Mouse (Mus musculus) stomach, postnatal 0 days (tissue): ENCODE measurements around the gene Man2b1. TPM values are rescaled to one million over a fixed set of nuclear protein-coding genes. Genes with fewer than 3 reads are reported as not detected.
A peak's percentile ranks its signal among the peaks of the same experiment; 100 is the strongest.

Experiments used
- ATAC-seq: fragments of 200-750 bp; cut with Nextera tagmentation; 2 replicates; pipeline ENCODE4 v1.8.0; 2017; ENCODE audit not compliant: low FRiP score, low TSS enrichment
- DNase-seq: peaks from one replicate; pipeline ENCODE4 v3.0.0-alpha.2; 2016; ENCODE audit warnings: low spot score
- H3K27ac ChIP-seq: fragments of 300-500 bp; sonication (generic); replicated peaks from 2 replicates; pipeline ENCODE4 v1.5.1; 2014; ENCODE audit warnings: mild to moderate bottlenecking, control low read depth
- H3K27me3 ChIP-seq: fragments of 300-500 bp; sonication (generic); 2 replicates; pipeline ENCODE4 v1.6.1; 2014; ENCODE audit warnings: low read length; ENCODE audit not compliant: control insufficient read depth, insufficient read depth
- H3K36me3 ChIP-seq: fragments of 300-500 bp; sonication (generic); 2 replicates; pipeline ENCODE4 v1.6.1; 2014; ENCODE audit warnings: low read length, mixed read lengths; ENCODE audit not compliant: control insufficient read depth, insufficient read depth
- H3K4me1 ChIP-seq: fragments of 300-500 bp; sonication (generic); replicated peaks from 2 replicates; pipeline ENCODE4 v1.6.1; 2014; ENCODE audit warnings: antibody characterized with exemption; ENCODE audit not compliant: control insufficient read depth, insufficient read depth
- H3K4me2 ChIP-seq: fragments of 300-500 bp; sonication (generic); replicated peaks from 2 replicates; pipeline ENCODE4 v1.6.1; 2014; ENCODE audit warnings: low read depth, mild to moderate bottlenecking, control low read depth, moderate library complexity
- H3K4me3 ChIP-seq: fragments of 300-500 bp; sonication (generic); 2 replicates; pipeline ENCODE4 v1.5.1; 2014; ENCODE audit warnings: low read depth, low read length, control low read depth
- H3K9ac ChIP-seq: fragments of 300-500 bp; sonication (generic); 2 replicates; pipeline ENCODE4 v1.6.1; 2014; ENCODE audit warnings: mild to moderate bottlenecking, low read length, control low read depth, mixed read lengths
- H3K9me3 ChIP-seq: fragments of 300-500 bp; sonication (generic); 2 replicates; pipeline ENCODE4 v1.6.1; 2016; ENCODE audit warnings: low read length; ENCODE audit not compliant: control insufficient read depth
- CTCF ChIP-seq: IDR thresholded peaks from 2 replicates; pipeline ENCODE4 v1.5.1; 2016; ENCODE audit warnings: antibody characterized with exemption, low read depth, mild to moderate bottlenecking, moderate library complexity
- EP300 ChIP-seq: optimal IDR thresholded peaks from 2 replicates; pipeline ENCODE3; 2016; ENCODE audit warnings: antibody characterized with exemption
- WGBS: fragments of 180-500 bp; shearing (Covaris S2); extraction: QIAGEN DNeasy Blood & Tissue Kit; methylation state at CpG from one replicate; pipeline ENCODE4 v1.1.7; 2014; 5-methylcytosine and 5-hydroxymethylcytosine counted together
- polyA plus RNA-seq: library from polyadenylated mRNA; unstranded; fragments of >200 nt; fragmentation: Nextera tagmentation; extraction: Ambion mirVana; gene quantifications from 2 replicates; pipeline ENCODE4 v1.2.1, GENCODE M21; 2015

Gene Man2b1
- 29.1 and 32.6 TPM in 2 replicates for polyA plus RNA-seq

DNA sequence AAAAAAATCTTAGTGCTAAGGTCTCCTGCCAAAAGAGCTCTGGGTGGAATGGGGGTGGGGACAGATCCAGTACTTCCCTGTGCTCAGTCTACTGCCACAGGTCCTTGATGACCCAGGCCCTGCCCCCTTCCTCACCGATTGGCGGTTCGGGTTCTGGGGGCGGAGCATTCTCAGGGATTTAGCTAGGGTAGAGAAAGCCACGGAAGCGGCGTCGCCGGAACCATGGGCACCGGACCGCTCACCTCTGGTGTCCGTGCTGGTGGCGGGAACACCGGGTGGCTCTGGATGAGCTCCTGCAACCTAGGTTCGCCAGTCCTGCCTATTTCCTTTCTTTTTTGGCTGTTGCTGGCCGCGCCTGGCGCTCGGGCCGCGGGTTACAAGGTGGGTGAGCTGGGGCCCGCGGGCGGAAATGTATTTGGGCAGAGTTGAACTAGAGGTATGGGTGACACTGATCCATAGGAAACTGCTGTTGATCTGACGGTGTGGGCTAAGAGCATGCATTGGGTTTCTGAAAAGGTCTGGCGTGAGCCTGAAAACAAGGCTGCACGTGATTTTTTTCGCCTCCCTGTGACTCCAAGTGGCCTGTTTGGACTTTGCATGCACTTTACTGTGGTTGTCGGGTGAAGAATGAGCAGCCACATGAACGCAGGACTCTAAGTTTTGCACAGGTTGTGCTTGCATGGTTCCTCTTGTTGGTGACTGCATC is at the start of gene Man2b1:
TSS of gene Man2b1 (plus strand) at position 163 of the 706 bp plus-strand sequence.
- H3K4me3 ChIP-seq, result peak within 1 kb of the TSS; percentile 71
- peak; percentile 93 for ATAC-seq

DNA sequence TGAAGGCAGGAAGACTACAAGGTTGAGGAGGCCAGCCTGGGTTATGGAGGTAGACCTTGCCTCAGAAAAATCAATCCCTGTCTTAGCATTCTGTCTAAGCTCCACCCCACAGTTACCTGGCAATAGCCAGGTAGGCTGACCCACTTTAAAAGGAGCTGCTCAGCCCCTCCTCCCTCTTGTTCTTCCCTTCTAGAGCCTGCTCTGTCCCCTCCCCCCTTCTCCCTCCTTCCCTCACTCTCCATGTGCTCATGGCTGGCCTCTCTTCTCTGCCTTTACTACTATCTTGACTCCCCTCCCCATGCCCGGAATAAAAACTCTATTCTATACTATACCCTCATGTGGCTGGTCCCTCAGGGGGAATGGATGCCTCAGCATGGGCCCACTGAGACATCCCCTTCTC is 49.2 kb upstream of the Man2b1 start:
- TF ChIP-seq EP300 (no peak), CTCF (no peak)
- Histone ChIP-seq H3K27me3 (no peaks in the 10 kb centered on the region), H3K27ac (peak overlapping the region; percentile 30; the same call in 1 of the 2 replicates), H3K9me3 (no peaks in the 10 kb centered on the region), H3K4me2 (no peak overlapping the region), H3K9ac (no peak overlapping the region), H3K4me1 (no peaks in the 10 kb centered on the region; the same call in 1 of the 2 replicates), H3K36me3 (peaks cover 22% of the 10 kb centered on the region), H3K4me3 (no peak overlapping the region)
- ATAC-seq (no peak), DNase-seq (no peak)
- 42% methylated on average over 1 of the region's 1 CpGs for WGBS

More for the DNA sequence above, at the start of gene Man2b1:
- TF ChIP-seq CTCF (peak; percentile 50), EP300 (no peak)
- Histone ChIP-seq H3K4me1 (peaks cover 5% of the 10 kb centered on the region; the same call in 1 of the 2 replicates), H3K27me3 (no peaks in the 10 kb centered on the region), H3K4me2 (peak within 1 kb of the TSS; percentile 88), H3K36me3 (peaks cover 7% of the 10 kb centered on the region; the same call in 1 of the 2 replicates), H3K27ac (peak within 1 kb of the TSS; percentile 81), H3K9me3 (no peaks in the 10 kb centered on the region), H3K9ac (peak within 1 kb of the TSS; percentile 83)
- 0% methylated on average over 30 of the region's 30 CpGs for WGBS
- peak; percentile 95 for DNase-seq

DNA sequence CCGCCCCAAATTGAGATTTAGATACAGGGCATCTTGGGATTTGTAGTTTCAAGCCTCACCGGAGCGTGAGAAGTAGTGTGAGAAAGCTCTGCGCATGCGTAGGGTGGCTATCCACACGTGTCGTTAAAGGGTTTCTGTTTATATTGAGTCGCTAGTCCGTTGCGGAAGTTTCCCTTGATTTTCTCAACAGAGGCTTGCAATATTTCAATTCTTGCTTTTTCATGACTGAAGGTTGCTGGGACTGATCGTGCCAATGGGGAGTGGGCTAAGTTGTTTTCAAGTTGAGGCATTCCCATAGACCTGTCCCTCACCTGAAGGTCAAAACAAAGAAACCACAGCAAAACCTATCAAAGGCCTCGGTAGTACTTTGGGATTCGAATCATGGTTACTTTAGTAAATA is 48.3 kb upstream of the Man2b1 start:
- Histone ChIP-seq H3K27ac (peak overlapping the region; percentile 90), H3K4me2 (peak overlapping the region; percentile 79), H3K4me3 (peak overlapping the region; percentile 79), H3K9me3 (no peaks in the 10 kb centered on the region), H3K36me3 (peaks cover 21% of the 10 kb centered on the region), H3K9ac (no peak overlapping the region; the same call in 1 of the 2 replicates), H3K27me3 (no peaks in the 10 kb centered on the region), H3K4me1 (no peaks in the 10 kb centered on the region)
- no peak for TF ChIP-seq EP300
- TF ChIP-seq CTCF, result no peak
- DNase-seq (peak; percentile 85), ATAC-seq (no peak)
- 2% methylated on average over 12 of the region's 13 CpGs for WGBS

DNA sequence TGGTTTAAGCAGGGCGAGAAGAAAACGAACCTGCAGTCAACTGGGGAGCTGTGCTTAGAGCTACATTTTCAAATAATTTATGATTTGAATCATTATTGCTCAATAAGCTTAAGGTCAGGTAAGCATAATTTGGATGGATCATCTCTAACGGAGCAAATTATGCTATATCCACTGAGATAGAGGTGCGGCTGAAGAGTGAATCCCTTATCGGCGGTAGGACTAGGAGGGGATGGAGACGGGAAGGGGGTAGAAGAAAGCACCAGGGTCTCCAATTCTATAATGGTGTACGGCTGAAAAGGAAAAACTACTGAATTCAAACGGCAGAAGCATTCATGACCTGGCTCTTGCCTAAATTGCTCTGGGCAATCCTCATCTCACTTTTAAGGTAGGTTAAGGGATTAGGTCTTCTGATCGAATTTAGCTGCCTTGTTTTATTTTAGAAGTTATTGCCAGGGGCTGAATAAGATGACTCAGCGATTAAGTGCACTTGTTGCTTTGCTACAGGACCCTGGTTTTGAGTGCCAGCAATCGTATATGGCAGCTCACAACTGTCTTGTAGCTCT is 47.8 kb upstream of the Man2b1 start:
- WGBS, result 4% methylated on average over 12 of the region's 12 CpGs
- no peak for DNase-seq

DNA sequence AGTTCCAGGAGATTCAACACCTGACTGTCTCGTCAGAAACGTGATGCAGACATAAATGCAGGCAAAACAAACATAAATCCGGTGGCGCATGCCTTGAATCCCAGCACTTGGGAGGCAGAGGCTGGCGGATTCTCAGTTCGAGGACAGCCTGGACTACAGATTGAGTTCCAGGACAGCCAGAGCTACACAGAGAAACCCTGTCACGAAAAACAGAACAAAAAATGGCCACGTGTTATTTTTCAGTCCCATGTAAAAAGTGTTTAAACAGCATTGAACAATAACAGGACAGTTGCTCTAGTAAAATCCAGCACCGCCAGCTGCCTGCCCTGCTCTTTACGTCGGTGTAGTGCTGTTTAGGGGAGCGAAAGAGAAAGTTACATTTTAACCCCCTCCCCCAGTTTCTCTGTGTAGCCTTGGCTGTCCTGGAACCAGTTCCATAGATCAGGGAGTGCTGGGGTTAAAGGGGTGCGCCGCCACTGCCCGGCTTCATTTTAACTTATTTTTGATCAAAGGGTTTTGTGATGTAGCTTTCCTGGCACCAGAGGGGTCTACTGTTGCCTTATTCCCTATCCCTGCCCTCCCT is 47.3 kb upstream of the Man2b1 start:
- Histone ChIP-seq H3K36me3 (peaks cover 23% of the 10 kb centered on the region), H3K27ac (peak overlapping the region; percentile 90), H3K27me3 (no peaks in the 10 kb centered on the region), H3K9ac (peak overlapping the region; percentile 61), H3K4me1 (no peaks in the 10 kb centered on the region), H3K4me3 (peak overlapping the region; percentile 79), H3K9me3 (no peaks in the 10 kb centered on the region), H3K4me2 (peak overlapping the region; percentile 79)
- 0% methylated on average over 15 of the region's 15 CpGs for WGBS
- ATAC-seq (peak; percentile 18; the same call in 1 of the 2 replicates), DNase-seq (peak; percentile 61)
- TF ChIP-seq EP300, result no peak
- no peak for TF ChIP-seq CTCF

More for the DNA sequence above, 47.8 kb upstream of the Man2b1 start:
- Histone ChIP-seq H3K4me3 (peak overlapping the region; percentile 79), H3K27me3 (no peaks in the 10 kb centered on the region), H3K9me3 (no peaks in the 10 kb centered on the region), H3K36me3 (peaks cover 18% of the 10 kb centered on the region), H3K4me1 (no peaks in the 10 kb centered on the region), H3K9ac (peak overlapping the region; percentile 61), H3K4me2 (peak overlapping the region; percentile 79), H3K27ac (peak overlapping the region; percentile 90)
- ATAC-seq, result no peak
- TF ChIP-seq EP300 (no peak), CTCF (no peak)
